In genomic region chr2:61804382-61804840, GRCm38 (mm10) we compare ENCODE assay signal across 11 mouse cellular contexts. TPM values are rescaled to one million over a fixed set of nuclear protein-coding genes. Genes with fewer than 3 reads are reported as not detected.
DNase-seq lines count a peak whose midpoint lies in the region; ATAC-seq and TF ChIP-seq lines count a peak whose summit lies in the region.
"Had no signal": no experiment of that assay in that cellular context is flagged by ENCODE, and none has a peak within 500 bp of the region (broad histone marks: within the 10 kb centered on the region; RNA-seq: fewer than 3 reads in every experiment).

No protein-coding gene starts in this region.

- H3K9ac ChIP-seq in heart, postnatal 0 days (replicated peaks; ENCODE audit: low read depth, low read length): no peak overlapping the region
- no peak overlapping the region for H3K9ac ChIP-seq in forebrain, embryonic 11.5 days (ENCODE audit: low read length)
- no peak overlapping the region for H3K9ac ChIP-seq in kidney, embryonic 14.5 days (ENCODE audit: low read depth, low read length)
- H3K9ac ChIP-seq in neural tube, embryonic 15.5 days (replicated peaks): no peak overlapping the region
- H3K9ac ChIP-seq: liver, embryonic 15.5 days had no signal

- no peaks in the 10 kb centered on the region; the same call in 1 of the 2 replicates for H3K36me3 ChIP-seq in heart, postnatal 0 days (replicated peaks; ENCODE audit: control insufficient read depth, insufficient read depth, low read length)
- no peaks in the 10 kb centered on the region for H3K36me3 ChIP-seq in forebrain, embryonic 11.5 days (ENCODE audit: control insufficient read depth, insufficient read depth, low read length)
- peaks cover 4% of the 10 kb centered on the region; the same call in 1 of the 2 replicates for H3K36me3 ChIP-seq in kidney, embryonic 14.5 days (ENCODE audit: control insufficient read depth, insufficient read depth, low read length)
- H3K36me3 ChIP-seq in neural tube, embryonic 15.5 days: peaks cover 3% of the 10 kb centered on the region; the same call in 1 of the 2 replicates

- H3K27me3 ChIP-seq in heart, postnatal 0 days (ENCODE audit: control insufficient read depth, insufficient read depth, low read length): peaks cover 75% of the 10 kb centered on the region
- H3K27me3 ChIP-seq in Patski: no peaks in the 10 kb centered on the region
- H3K27me3 ChIP-seq in forebrain, embryonic 11.5 days (ENCODE audit: control insufficient read depth, insufficient read depth, low read length): peaks cover 47% of the 10 kb centered on the region
- H3K27me3 ChIP-seq in kidney, embryonic 14.5 days (ENCODE audit: control insufficient read depth, insufficient read depth, low read length): peaks cover 57% of the 10 kb centered on the region
- H3K27me3 ChIP-seq in neural tube, embryonic 15.5 days (replicated peaks): peaks cover 62% of the 10 kb centered on the region

- POLR2A ChIA-PET in Patski (lab: Charles Lee): interaction anchor here (0.7 kb wide), 1 partner anchor 80 kb away, joined by 3 read pairs; no protein-coding TSS in a partner anchor

- H3K27ac ChIP-seq in heart, postnatal 0 days (ENCODE audit: low read depth): no peak overlapping the region
- H3K27ac ChIP-seq in forebrain, embryonic 11.5 days (ENCODE audit: low read depth, low read length): peak overlapping the region; percentile 84
- no peak overlapping the region for H3K27ac ChIP-seq in kidney, embryonic 14.5 days (ENCODE audit: low read depth, low read length)
- H3K27ac ChIP-seq in neural tube, embryonic 15.5 days (replicated peaks): no peak overlapping the region
- H3K27ac ChIP-seq: liver, embryonic 15.5 days had no signal

- DNase-seq in heart, postnatal 0 days (ENCODE audit: low spot score): no peak
- DNase-seq in heart, adult 18-20 months: no peak
- no peak for DNase-seq in Patski (ENCODE audit: low read depth, low spot score)
- peak; percentile 55 for DNase-seq in forebrain, embryonic 11.5 days (ENCODE audit: low spot score)
- peak; percentile 60 to 66 for DNase-seq in layer of hippocampus, postnatal 36 days
- no peak for DNase-seq in yolk sac, embryonic 10.5 days (ENCODE audit: low spot score)

- no peak for TF ChIP-seq CTCF in heart, postnatal 0 days (IDR thresholded peaks at IDR 0.05; ENCODE audit: low read depth)
- TF ChIP-seq CTCF in Patski (IDR thresholded peaks at IDR 0.05): no peak

- WGBS in heart, postnatal 0 days: 3% methylated on average over 10 of the region's 10 CpGs
- WGBS in forebrain, embryonic 11.5 days: 2% methylated on average over 10 of the region's 10 CpGs
- 1% methylated on average over 10 of the region's 10 CpGs for WGBS in kidney, embryonic 14.5 days
- WGBS in neural tube, embryonic 15.5 days: under 1% methylated on average over 10 of the region's 10 CpGs

- in situ Hi-C loops in Patski (cut with MboI; ENCODE audit: low pct_unique_long_range_greater_than_20kb): no loop called here

- CTCF ChIA-PET in Patski (lab: Charles Lee): no interaction called here

- H3K9me3 ChIP-seq in heart, postnatal 0 days (replicated peaks; ENCODE audit: control insufficient read depth, low read length): no peaks in the 10 kb centered on the region
- H3K9me3 ChIP-seq in forebrain, embryonic 11.5 days (ENCODE audit: control insufficient read depth, low read length): no peaks in the 10 kb centered on the region
- H3K9me3 ChIP-seq in kidney, embryonic 14.5 days (ENCODE audit: control insufficient read depth, low read length): no peaks in the 10 kb centered on the region
- H3K9me3 ChIP-seq in neural tube, embryonic 15.5 days (replicated peaks): no peaks in the 10 kb centered on the region
- H3K9me3 ChIP-seq: liver, embryonic 15.5 days had no signal

- ATAC-seq in heart, postnatal 0 days (ENCODE audit: insufficient read depth, low read depth): no peak
- ATAC-seq in Patski: peak; percentile 14
- ATAC-seq in forebrain, embryonic 11.5 days (replicated peaks; ENCODE audit: low FRiP score): 0 out of 2 replicates have a peak, but pooled peaks have one; percentile 6
- ATAC-seq in kidney, embryonic 14.5 days (ENCODE audit: low FRiP score, low TSS enrichment): no peak
- ATAC-seq in neural tube, embryonic 15.5 days (ENCODE audit: low FRiP score): no peak

- H3K4me2 ChIP-seq in heart, postnatal 0 days (ENCODE audit: low read depth, low read length): no peak overlapping the region
- no peak overlapping the region; the same call in 1 of the 2 replicates for H3K4me2 ChIP-seq in forebrain, embryonic 11.5 days (ENCODE audit: low read depth, low read length, severe bottlenecking)
- no peak overlapping the region for H3K4me2 ChIP-seq in kidney, embryonic 14.5 days (replicated peaks; ENCODE audit: low read depth, low read length)
- H3K4me2 ChIP-seq in neural tube, embryonic 15.5 days: no peak overlapping the region

- 0 out of 2 replicates have a peak overlapping the region, but pooled peaks have one; percentile 17 for H3K4me3 ChIP-seq in heart, postnatal 0 days (ENCODE audit: low read depth, low read length)
- peak overlapping the region; percentile 30 for H3K4me3 ChIP-seq in forebrain, embryonic 11.5 days (ENCODE audit: low read depth, low read length)
- H3K4me3 ChIP-seq in kidney, embryonic 14.5 days (ENCODE audit: low read length): no peak overlapping the region
- H3K4me3 ChIP-seq in neural tube, embryonic 15.5 days (replicated peaks): no peak overlapping the region
- H3K4me3 ChIP-seq: erythroblast, embryonic 14.5 days; liver, embryonic 15.5 days had no signal

- TF ChIP-seq EP300 in heart, postnatal 0 days (IDR thresholded peaks at IDR 0.05; ENCODE audit: low read depth): no peak

- peaks cover 5% of the 10 kb centered on the region; the same call in 1 of the 2 replicates for H3K4me1 ChIP-seq in heart, postnatal 0 days (ENCODE audit: control insufficient read depth, insufficient read depth)
- H3K4me1 ChIP-seq in forebrain, embryonic 11.5 days (replicated peaks; ENCODE audit: control insufficient read depth, insufficient read depth, low read length): peaks cover 9% of the 10 kb centered on the region
- no peaks in the 10 kb centered on the region for H3K4me1 ChIP-seq in kidney, embryonic 14.5 days (ENCODE audit: control insufficient read depth, insufficient read depth, low read length)
- H3K4me1 ChIP-seq in neural tube, embryonic 15.5 days: peaks cover 23% of the 10 kb centered on the region

RNA-seq across cellular contexts. Expression of gene Tbr1, which starts 1.7 kb away (rescaled TPM):
- not detected in 2 replicates for total RNA-seq in heart, postnatal 0 days (2014; rRNA removed; ENCODE audit: low replicate concordance)
- 0.07 TPM in 1 of 2 replicates, not detected in the other for polyA plus RNA-seq in heart, postnatal 0 days (2015; fragmentation: Nextera tagmentation; extraction: Ambion mirVana)
- not detected for total RNA-seq in heart, adult 18-20 months (2021)
- polyA plus RNA-seq in Patski (2021): 0.01 TPM
- polyA plus RNA-seq in forebrain, embryonic 11.5 days (2014; fragmentation: Nextera tagmentation; extraction: Ambion mirVana): 39.9 and 43.8 TPM in 2 replicates
- 10 to 100 TPM; 41.2 to 41.8 TPM for total RNA-seq in layer of hippocampus, postnatal 36 days (2021)
- 0.05 and 0.09 TPM in 2 replicates for polyA plus RNA-seq in kidney, embryonic 14.5 days (2014; fragmentation: Nextera tagmentation; extraction: Ambion mirVana)
- 0.06 and 0.13 TPM in 2 replicates for polyA plus RNA-seq in neural tube, embryonic 15.5 days (2015; fragmentation: Nextera tagmentation; extraction: Ambion mirVana)
- polyA plus RNA-seq: erythroblast, embryonic 14.5 days; urinary bladder, adult 2 months had no signal

Comparison
In these comparisons a context has a peak if more than half of its experiments do, and no peak if none do; other contexts are left out.
1. ATAC-seq: peak in Patski (single experiment) and forebrain, embryonic 11.5 days (single experiment); none in heart, postnatal 0 days (single experiment), kidney, embryonic 14.5 days (single experiment) and neural tube, embryonic 15.5 days (single experiment).
2. DNase-seq: peak in forebrain, embryonic 11.5 days (single experiment) and layer of hippocampus, postnatal 36 days (2 of 2); none in heart, postnatal 0 days (single experiment), heart, adult 18-20 months (0 of 2), Patski (single experiment) and yolk sac, embryonic 10.5 days (single experiment).
3. H3K4me3 ChIP-seq: peak in heart, postnatal 0 days (single experiment) and forebrain, embryonic 11.5 days (single experiment); none in kidney, embryonic 14.5 days (single experiment) and neural tube, embryonic 15.5 days (single experiment).
4. RNA of gene Tbr1, which starts 1.7 kb away (polyA plus RNA-seq): 39.9 to 43.8 TPM in forebrain, embryonic 11.5 days; 0.07 TPM in heart, postnatal 0 days, 0.06 to 0.13 TPM in neural tube, embryonic 15.5 days, 0.05 to 0.09 TPM in kidney, embryonic 14.5 days and 0.01 TPM in Patski (single experiment); every median in the first group is over 10 times any median in the second.